Mouse (Mus musculus) lung, postnatal 10 days (tissue): ENCODE data around the gene Mrtfb.

ENCODE experiments used
- DNase-seq: peaks from one replicate; pipeline ENCODE4 v3.0.0; 2021

Gene Mrtfb

GRCm38 (mm10) chr16:13354431-13354830 lies 98.2 kb downstream of the Mrtfb start:
- DNase-seq, result no peak

- peak; percentile 90 for DNase-seq
Observed at GRCm38 (mm10) chr16:13357806-13358679, 101.8 kb downstream of the Mrtfb start.

GRCm38 (mm10) chr16:13358741-13359140 lies 102.5 kb downstream of the Mrtfb start:
- DNase-seq, result no peak

DNA sequence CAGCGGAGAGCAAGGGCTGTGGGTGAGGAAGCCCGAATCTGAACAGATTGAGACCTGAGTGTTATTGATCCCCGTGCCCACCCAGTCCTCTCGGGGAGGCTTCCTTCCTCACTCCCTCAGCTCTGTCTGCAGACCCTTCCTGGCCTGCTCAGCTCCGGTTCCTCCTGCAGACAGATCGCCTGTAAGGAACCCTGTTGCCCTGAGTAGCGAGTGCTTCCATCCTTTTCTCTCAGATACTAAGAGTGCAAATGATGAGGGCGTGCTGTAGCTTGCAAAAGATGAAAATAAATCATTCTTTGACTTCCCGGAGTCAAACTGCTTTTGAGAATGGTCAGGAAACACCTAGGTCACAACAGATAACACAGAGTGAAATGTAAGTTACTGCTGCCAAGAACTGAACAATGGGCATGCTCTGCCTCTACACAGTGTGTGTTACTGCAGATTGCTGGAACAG lies 103.2 kb downstream of the Mrtfb start:
- peak; percentile 32 for DNase-seq

DNA sequence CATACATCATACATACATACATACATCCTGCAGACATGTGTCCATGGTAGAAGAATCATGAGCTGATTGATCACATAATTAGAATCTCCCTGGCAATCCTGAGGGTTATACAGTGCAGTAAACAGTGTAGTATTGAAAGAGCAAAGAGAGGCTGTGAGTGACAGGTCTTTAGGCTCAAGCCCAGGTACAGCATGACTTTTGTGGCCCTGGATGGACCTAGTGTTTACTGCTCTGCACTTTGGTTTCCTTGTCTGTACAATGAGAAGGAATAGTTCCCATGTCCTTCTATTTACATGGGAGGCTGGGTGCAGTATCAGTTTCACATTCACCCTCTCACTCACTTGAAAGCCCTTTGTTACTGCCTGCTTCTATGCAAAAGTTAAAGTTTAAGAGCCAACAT lies 103.9 kb downstream of the Mrtfb start:
- DNase-seq, result no peak

GRCm38 (mm10) chr16:13360835-13361234 lies 104.6 kb downstream of the Mrtfb start:
- no peak for DNase-seq

DNA sequence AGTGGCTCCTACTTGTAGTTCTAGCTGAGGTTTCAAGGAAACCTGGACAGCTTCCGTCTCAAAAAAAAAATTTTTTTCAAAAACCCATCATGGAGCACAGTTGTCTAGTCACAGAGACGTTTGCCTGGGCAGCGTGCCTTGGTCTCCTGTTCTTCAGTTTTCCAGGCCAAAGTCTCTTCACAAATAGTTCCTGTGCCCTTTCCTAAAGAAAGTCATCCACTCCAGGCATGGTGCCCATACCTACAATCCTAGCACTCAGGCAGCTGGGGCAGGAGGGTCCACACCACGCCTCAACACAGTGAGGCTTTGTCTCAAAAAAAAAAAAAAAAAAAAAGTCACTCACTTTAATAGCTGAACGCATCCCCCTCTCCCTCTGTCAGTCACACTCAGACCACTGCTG lies 106.9 kb downstream of the Mrtfb start:
- DNase-seq, result no peak

DNA sequence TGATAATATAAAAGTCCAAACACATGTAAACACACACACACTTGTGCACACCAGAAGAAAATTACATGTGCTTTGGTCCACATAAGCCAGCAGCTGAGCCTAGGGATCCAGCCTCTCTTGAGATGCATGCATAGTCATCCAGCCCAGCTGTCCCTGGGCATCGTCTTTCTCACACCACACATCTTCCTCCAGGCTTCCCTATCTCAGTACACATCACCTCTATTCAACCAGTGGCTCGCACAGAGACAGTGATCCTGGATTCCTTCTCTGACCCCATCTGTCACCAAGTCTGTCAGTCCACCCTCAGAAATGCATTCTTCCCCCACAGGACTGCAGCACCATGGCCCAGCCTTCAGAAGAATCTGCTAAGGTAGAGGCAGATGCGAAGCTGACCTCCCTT lies 107.9 kb downstream of the Mrtfb start:
- DNase-seq, result no peak

- no peak for DNase-seq
Observed at GRCm38 (mm10) chr16:13366256-13366655, 110.0 kb downstream of the Mrtfb start.

DNA sequence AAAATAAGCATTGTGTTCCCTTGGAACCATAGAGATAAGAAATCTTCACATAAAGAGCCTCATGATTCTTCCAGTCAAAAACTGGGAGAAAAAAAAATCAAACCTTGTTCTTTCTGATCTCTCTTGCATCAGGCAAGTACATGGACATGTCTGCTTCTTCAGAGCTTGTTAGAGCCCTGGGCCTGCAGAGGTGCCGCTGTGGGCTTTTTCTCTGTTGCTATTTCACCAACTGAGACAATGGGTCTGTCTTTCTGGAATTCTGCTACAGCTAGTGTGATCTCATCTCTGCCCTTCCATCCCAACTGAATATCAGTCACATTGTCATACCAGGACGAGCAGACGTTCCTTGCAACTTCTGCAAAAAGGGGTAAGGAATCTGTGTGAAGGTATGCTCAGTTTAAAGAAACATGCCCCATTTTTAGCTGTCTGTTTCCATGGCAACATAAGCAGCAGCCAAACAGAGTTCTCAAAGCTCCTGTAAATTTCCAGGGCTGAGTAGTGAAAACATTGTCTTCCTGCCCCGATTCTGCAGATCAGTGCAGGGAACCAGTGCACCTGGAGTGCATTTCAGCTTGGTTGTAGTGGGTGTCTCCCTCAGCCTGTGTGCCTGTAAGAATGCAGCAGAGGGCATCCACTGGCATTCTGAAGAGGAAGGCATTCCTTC lies 110.7 kb downstream of the Mrtfb start:
- peak; percentile 26 for DNase-seq

GRCm38 (mm10) chr16:13367466-13367856 lies 111.2 kb downstream of the Mrtfb start:
- no peak for DNase-seq

- no peak for DNase-seq
Observed at GRCm38 (mm10) chr16:13368645-13369044, 112.4 kb downstream of the Mrtfb start.

DNA sequence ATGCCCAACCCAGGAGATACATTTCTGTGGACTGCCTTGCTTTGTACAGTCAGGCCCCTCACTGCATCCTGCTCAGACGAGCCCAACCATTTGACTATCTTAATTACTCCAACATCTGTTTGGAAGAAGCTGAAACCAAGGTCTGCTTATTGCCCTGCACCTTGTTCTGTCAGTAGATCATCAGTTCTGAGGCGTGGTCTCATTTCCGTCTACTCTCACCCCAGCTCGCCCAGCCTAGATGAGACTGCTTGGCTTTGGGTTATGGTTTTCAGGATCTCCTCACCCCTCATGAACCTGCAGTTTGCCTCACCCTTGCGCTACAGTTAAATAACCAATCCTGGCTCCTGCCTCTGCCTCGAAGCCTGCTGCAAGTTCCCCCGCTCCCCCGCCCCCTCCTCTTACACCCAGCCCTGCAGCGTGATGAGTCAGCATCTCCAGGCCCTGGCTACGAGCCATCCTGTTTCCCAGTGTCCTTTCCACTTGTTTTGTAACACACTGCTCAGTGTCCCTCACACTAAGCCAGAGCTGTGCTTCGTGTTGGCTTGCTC lies 115.5 kb downstream of the Mrtfb start:
- peak; percentile 89 for DNase-seq

DNA sequence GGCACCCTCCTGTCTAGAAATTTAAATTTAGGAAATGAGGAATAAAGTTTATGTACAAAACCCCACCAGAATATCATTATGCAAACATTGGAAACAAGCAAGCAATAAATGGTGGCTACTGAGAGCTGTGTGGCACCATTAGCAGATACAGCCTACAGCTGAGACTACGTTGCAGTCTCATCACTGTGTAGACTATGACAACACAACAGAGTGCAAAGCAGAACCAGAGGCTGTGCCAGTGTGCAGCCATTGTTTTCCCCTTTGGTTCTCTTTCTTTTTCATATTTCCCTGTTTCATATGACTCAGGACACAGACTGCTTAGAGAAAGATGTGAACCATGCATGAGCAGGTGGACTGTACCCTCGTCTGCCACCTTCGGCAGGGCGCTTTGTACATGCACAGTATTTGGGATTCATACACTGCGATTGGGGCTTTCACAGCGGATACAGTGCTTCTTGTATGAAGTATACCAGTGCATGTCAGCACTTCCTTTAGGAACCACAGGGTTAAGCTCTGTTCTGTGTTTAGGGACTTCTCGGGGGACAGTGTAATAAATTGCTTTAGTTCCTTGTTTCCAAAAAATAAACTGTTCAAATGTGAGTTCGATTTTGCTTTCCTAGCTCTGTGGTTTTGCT lies 116.7 kb downstream of the Mrtfb start:
- no peak for DNase-seq

DNA sequence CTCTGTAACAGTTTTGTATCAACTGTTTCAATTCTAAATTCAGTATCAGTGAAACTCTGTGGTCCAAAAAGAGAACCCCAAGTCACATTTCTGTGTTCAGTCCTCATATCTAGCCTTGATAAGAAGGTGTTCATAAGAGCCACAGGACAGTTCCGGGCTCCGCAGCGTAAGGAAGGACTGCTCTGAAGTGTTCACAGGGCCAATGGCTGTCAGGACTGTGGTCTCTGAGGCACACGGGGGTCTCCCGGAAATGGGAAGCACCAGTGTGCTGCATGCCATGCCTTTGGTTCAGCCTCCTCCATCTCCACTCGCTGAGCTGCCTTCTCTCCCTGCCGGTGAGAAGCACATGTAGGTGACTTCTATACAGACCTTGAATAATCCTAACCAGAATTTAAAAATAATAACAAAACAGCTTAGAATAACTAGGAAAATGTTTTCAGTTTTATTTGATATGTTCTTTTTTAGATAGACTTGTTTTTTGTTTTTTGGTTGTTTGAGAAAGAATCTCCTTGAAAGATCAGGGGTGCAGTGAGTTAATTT lies 120.7 kb downstream of the Mrtfb start:
- no peak for DNase-seq

DNA sequence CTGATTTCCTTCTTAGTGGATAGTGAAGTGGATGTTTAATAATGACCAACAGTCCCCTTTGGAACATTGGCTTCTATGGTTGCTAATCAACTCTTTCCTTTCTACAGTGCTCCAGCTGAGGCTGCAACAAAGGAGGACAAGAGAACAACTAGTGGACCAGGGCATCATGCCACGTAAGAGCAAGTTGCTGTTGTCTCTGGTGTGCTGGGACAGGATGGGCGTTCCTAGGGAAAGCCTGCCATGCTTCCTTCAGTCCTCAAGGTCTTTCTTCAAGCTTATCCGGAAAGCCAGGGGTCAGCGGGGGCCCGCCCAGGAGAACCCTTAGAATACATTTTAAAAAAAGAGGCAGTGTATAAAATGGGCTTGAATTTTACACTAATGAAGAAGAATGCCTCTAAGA lies 121.9 kb downstream of the Mrtfb start:
- DNase-seq, result peak; percentile 75

GRCm38 (mm10) chr16:13379865-13380264 lies 123.6 kb downstream of the Mrtfb start:
- DNase-seq, result no peak

DNA sequence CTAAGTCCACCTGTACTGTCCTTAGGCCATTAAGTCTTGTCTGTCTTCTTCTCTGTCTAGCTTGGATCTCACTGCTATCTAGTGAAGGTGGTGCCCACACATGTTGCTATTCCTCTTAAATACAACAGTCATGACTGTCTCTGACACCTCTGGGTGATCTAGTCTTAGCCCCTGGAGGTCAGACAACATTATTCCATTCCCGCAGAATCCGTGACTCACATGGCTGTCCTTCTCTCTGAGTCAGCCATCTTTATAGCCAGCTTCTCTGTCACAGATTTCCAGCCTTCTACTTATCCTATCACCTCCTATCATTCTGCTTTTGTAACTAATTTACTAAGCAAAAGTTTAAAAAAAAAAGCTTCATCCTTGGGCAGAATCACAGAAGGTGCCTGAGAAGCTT lies 125.5 kb downstream of the Mrtfb start:
- DNase-seq, result no peak

GRCm38 (mm10) chr16:13387306-13387705 lies 131.0 kb downstream of the Mrtfb start:
- DNase-seq, result peak; percentile 26

DNA sequence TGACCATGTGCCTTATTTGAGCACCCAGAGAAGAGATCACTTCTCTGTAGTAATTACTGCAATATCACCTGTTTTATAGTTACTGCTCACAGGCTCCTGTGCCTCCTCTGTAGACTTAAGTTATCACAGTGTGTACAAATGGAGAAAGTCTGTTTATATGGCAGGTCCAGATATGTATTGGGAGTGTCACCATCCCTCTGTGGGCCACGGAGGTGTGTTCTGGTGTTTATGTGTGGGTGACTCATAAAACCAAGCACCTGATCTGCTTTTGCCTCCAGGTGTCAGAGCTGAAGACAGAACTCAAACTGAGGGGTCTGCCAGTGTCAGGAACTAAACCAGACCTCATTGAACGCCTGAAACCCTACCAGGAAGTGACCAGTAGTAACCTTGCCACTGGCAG lies 144.1 kb downstream of the Mrtfb start:
- DNase-seq, result no peak

GRCm38 (mm10) chr16:13401591-13401990 lies 145.3 kb downstream of the Mrtfb start:
- no peak for DNase-seq

DNA sequence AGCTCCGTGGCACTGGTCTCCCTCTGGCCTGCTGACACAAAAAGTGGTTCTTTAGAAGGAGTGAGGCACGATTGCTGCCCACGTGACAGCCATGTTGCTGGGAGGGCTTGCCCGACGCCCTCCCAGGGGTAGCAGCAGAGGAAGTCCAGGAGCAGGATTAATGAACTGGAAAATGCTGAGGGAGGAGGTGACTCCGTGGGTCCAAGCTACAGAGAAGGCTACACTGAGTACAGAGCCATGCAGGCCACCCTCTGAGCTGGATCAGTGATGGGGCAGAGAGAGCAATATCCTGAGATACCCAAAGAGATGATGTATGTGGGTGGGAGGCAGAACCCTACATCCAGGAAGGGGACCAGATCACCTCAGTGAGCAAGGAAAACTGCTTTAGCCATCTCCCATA lies 148.4 kb downstream of the Mrtfb start:
- DNase-seq, result no peak

GRCm38 (mm10) chr16:13405403-13405802 lies 149.1 kb downstream of the Mrtfb start:
- no peak for DNase-seq
